Mouse (Mus musculus) embryonic facial prominence, embryonic 14.5 days (tissue): Measurements from ENCODE around the gene Ldb1. TPM values are rescaled to one million over a fixed set of nuclear protein-coding genes. Genes with fewer than 3 reads are reported as not detected.
"Not testable (repeated sequence)": the region's sequence is repeated elsewhere in the genome, so short reads cannot be mapped to it uniquely, and the experiment has no call there.

Experiments used
- ATAC-seq: fragments of 200-750 bp; cut with Nextera tagmentation; 2 replicates; pipeline ENCODE4 v1.8.0; 2017; ENCODE audit warnings: low read depth, moderate number of reproducible peaks, moderate TSS enrichment
- DNase-seq: peaks from one replicate; pipeline ENCODE4 v3.0.0-alpha.2; 2015; ENCODE audit warnings: low spot score
- H3K27ac ChIP-seq: fragments of 300-500 bp; sonication (generic); replicated peaks from 2 replicates; pipeline ENCODE4 v1.5.1; 2014; ENCODE audit warnings: low read depth, mild to moderate bottlenecking, low read length, moderate library complexity
- H3K27me3 ChIP-seq: fragments of 300-500 bp; sonication (generic); replicated peaks from 2 replicates; pipeline ENCODE4 v1.6.1; 2014; ENCODE audit warnings: low read length; ENCODE audit not compliant: control insufficient read depth, insufficient read depth
- H3K36me3 ChIP-seq: fragments of 300-500 bp; sonication (generic); 2 replicates; pipeline ENCODE4 v1.6.1; 2014; ENCODE audit warnings: low read length, mixed read lengths; ENCODE audit not compliant: control insufficient read depth, insufficient read depth
- H3K4me1 ChIP-seq: fragments of 300-500 bp; sonication (generic); 2 replicates; pipeline ENCODE4 v1.6.1; 2014; ENCODE audit warnings: antibody characterized with exemption, low read length; ENCODE audit not compliant: control insufficient read depth, insufficient read depth
- H3K4me2 ChIP-seq: fragments of 300-500 bp; sonication (generic); 2 replicates; pipeline ENCODE4 v1.6.1; 2014; ENCODE audit warnings: low read depth, mild to moderate bottlenecking, low read length, moderate library complexity, mixed read lengths
- H3K4me3 ChIP-seq: fragments of 300-500 bp; sonication (generic); 2 replicates; pipeline ENCODE4 v1.5.1; 2014; ENCODE audit warnings: low read depth, mild to moderate bottlenecking, low read length
- H3K9ac ChIP-seq: fragments of 300-500 bp; sonication (generic); 2 replicates; pipeline ENCODE4 v1.6.1; 2014; ENCODE audit warnings: low read depth, mild to moderate bottlenecking, low read length, moderate library complexity, mixed read lengths
- H3K9me3 ChIP-seq: fragments of 300-500 bp; sonication (generic); 2 replicates; pipeline ENCODE4 v1.6.1; 2016; ENCODE audit warnings: low read length; ENCODE audit not compliant: control insufficient read depth
- WGBS: fragments of 180-500 bp; shearing (Covaris S2); extraction: QIAGEN DNeasy Blood & Tissue Kit; methylation state at CpG from one replicate; pipeline ENCODE4 v1.1.7; 2014; 5-methylcytosine and 5-hydroxymethylcytosine counted together
- polyA plus RNA-seq: library from polyadenylated mRNA; unstranded; fragments of >200 nt; fragmentation: Nextera tagmentation; extraction: Ambion mirVana; gene quantifications from 2 replicates; pipeline ENCODE4 v1.2.1, GENCODE M21; 2014

Ldb1 gene
- polyA plus RNA-seq, 1 experiment from 2014 or later, result 80.6 TPM

DNA sequence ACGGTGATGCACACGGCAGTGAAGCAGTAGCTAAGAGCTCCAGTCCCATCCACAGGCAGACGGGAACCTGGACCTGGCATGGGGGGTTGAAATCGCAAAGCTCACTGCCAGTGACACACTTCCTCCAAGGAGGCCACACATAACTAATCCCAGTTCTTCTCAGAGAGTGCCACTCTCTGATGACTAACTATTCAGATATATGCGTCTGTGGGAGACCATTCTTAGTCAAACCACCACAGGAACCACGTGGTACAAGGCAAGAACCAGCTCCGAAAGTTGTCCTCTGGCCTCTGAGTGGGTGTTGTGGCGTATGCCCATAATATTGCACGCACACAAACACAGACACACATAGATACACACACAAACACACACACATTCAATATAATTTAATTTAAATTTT, 42.7 kb downstream of the Ldb1 start:
- no peak for ATAC-seq
- Histone ChIP-seq H3K4me2 (no peak overlapping the region), H3K27me3 (no peaks in the 10 kb centered on the region), H3K4me3 (no peak overlapping the region), H3K9me3 (no peaks in the 10 kb centered on the region), H3K36me3 (no peaks in the 10 kb centered on the region), H3K27ac (no peak overlapping the region), H3K4me1 (peaks cover 9% of the 10 kb centered on the region), H3K9ac (no peak overlapping the region)
- WGBS, result 80% methylated on average over 9 of the region's 9 CpGs
- DNase-seq, result no peak

DNA sequence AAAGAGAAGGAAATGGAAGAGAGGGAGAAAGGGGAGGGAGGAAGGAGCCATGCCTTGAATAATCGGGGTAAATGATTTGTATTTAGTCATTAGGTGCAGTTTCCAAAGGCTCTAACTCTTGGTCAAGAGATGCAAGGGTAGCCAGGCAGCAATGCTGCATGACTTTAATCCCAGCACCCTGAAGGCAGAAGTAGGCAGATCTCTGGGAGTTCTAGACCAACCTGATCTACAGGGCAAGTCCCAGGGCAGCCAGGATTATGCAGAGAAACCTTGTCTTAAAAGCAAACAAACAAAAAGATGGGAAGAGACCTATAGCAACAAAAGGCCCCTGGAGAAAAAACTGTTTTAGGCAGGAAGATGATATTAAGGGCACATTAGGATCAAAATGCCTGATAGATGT, 45.6 kb downstream of the Ldb1 start:
- DNase-seq, result no peak
- Histone ChIP-seq H3K4me1 (peaks cover 13% of the 10 kb centered on the region), H3K9me3 (0 out of 2 replicates have a peak, but pooled peaks cover 2% of the 10 kb centered on the region), H3K36me3 (peaks cover 8% of the 10 kb centered on the region; the same call in 1 of the 2 replicates), H3K27me3 (no peaks in the 10 kb centered on the region), H3K4me3 (no peak overlapping the region), H3K4me2 (no peak overlapping the region), H3K9ac (no peak overlapping the region), H3K27ac (no peak overlapping the region)
- ATAC-seq, result no peak
- WGBS, result 70% methylated on average over 1 of the region's 1 CpGs

DNA sequence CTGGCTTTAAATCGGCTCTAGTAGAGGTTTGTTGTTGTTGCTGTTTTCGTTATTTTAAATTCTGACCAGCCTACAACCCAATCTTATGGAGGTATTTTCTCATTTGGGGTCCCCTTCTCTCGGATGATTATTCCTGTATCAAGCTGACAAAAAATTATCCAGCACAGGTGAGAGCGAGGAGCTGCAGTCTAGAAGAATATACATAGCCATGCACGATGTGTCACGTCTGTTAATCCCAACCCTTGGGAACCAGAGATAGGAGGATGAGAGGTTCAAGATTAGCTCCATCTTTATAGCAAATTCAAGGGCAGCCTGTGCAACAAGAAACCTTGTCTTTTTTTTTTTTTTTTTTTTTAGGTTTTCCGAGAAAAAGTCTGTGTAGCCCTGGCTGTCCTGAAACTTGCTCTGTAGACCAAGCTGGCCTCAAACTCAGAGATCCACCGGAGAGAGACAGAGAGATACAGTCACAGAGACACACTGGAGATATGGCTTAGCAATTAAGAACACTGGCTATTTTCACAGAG, 46.3 kb downstream of the Ldb1 start:
- 12% methylated on average over 8 of the region's 8 CpGs for WGBS
- H3K9ac ChIP-seq, result peak overlapping the region; percentile 94
- ATAC-seq, result no peak; the same call in 1 of the 2 replicates

DNA sequence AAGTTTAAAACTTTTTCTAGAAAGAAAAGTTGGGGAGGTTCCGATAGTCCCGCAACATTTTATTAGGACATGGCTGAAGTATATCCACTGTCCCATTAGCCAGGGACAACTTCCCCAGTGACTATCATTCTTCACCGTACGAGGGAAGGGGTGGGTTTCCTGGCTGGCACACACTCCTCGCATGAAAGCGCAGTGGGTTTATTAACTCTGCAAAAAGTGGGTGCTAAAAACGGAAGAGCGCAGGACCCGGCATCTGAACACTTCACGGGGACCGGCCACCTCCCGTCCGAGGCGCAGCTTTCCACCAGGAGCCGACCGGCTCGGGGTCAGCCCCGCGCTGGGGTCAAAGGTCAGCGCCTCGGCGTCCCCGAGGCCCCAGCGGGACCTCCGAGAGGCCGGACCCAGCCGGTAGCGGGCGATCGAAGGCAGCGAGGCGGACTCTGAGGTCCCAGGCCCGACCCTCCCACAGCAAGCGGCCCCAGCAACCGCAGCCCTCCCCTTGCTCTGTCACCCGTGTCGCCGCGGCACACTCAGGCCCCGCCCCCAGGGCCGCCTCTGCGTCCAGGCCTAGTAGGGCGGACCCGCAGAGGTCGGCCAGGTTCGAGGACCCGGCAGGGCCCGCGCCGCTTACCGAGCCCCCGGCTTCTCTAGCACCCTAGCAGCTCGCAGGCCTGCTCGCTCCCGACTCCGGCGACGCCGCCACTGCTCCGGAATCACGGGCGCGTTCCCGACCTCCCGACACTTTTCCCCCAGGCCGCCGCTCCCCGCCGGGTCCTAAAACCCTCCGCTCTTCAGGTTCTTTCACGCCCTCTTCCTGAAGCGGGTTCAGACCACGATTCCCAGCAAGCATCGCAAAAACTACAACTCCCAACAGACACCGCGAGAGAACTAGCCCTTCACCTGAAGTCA, 47.0 kb downstream of the Ldb1 start, which contains the start of gene Armh3:
Armh3 (minus strand) TSS at position 704 of the 909 bp plus-strand sequence.
- H3K4me3 ChIP-seq, result peak within 1 kb of the TSS; percentile 84
- H3K36me3 ChIP-seq, result peaks cover 8% of the 10 kb centered on the region; the same call in 1 of the 2 replicates
- no peaks in the 10 kb centered on the region for H3K27me3 ChIP-seq
- H3K9me3 ChIP-seq, result 0 out of 2 replicates have a peak, but pooled peaks cover 2% of the 10 kb centered on the region
- H3K4me1 ChIP-seq, result peaks cover 7% of the 10 kb centered on the region
- H3K27ac ChIP-seq, result peak within 1 kb of the TSS; percentile 94
- WGBS, result 1% methylated on average over 44 of the region's 76 CpGs
- peak within 1 kb of the TSS; percentile 94 for H3K9ac ChIP-seq
- DNase-seq (peak; percentile 97), ATAC-seq (peak; percentile 95)
- peak within 1 kb of the TSS; percentile 55 for H3K4me2 ChIP-seq

More for the DNA sequence above, 46.3 kb downstream of the Ldb1 start:
- Histone ChIP-seq H3K36me3 (peaks cover 8% of the 10 kb centered on the region; the same call in 1 of the 2 replicates), H3K27me3 (no peaks in the 10 kb centered on the region), H3K27ac (no peak overlapping the region; the same call in 1 of the 2 replicates), H3K9me3 (0 out of 2 replicates have a peak, but pooled peaks cover 2% of the 10 kb centered on the region), H3K4me3 (peak overlapping the region; percentile 84), H3K4me2 (peak overlapping the region; percentile 55), H3K4me1 (peaks cover 7% of the 10 kb centered on the region)
- DNase-seq, result no peak

DNA sequence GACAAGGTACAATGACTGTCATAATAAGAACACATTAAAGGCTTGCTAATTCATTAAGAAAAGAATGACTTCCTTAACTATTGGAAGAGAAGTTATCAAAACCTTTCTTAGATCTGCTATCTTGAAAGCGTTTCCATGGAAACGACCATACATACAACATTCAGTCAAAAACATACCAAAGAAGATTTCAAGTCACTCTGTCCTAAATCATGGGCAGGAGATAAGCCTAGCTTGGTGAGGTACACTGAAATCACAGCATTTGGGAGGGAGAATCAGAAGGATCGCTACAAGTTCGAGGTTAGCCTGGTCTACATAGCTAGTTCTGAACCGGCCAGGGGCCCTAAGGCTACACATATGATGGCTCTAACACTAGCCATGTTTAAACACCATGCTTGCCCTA, 47.6 kb downstream of the Ldb1 start:
- H3K4me3 ChIP-seq, result peak overlapping the region; percentile 84
- 0 out of 2 replicates have a peak, but pooled peaks cover 2% of the 10 kb centered on the region for H3K9me3 ChIP-seq
- DNase-seq (no peak), ATAC-seq (no peak)
- H3K27me3 ChIP-seq, result no peaks in the 10 kb centered on the region
- WGBS, result 57% methylated on average over 5 of the region's 5 CpGs
- peaks cover 8% of the 10 kb centered on the region; the same call in 1 of the 2 replicates for H3K36me3 ChIP-seq
- peaks cover 7% of the 10 kb centered on the region for H3K4me1 ChIP-seq
- H3K4me2 ChIP-seq, result peak overlapping the region; percentile 55
- H3K9ac ChIP-seq, result peak overlapping the region; percentile 94
- H3K27ac ChIP-seq, result peak overlapping the region; percentile 94

DNA sequence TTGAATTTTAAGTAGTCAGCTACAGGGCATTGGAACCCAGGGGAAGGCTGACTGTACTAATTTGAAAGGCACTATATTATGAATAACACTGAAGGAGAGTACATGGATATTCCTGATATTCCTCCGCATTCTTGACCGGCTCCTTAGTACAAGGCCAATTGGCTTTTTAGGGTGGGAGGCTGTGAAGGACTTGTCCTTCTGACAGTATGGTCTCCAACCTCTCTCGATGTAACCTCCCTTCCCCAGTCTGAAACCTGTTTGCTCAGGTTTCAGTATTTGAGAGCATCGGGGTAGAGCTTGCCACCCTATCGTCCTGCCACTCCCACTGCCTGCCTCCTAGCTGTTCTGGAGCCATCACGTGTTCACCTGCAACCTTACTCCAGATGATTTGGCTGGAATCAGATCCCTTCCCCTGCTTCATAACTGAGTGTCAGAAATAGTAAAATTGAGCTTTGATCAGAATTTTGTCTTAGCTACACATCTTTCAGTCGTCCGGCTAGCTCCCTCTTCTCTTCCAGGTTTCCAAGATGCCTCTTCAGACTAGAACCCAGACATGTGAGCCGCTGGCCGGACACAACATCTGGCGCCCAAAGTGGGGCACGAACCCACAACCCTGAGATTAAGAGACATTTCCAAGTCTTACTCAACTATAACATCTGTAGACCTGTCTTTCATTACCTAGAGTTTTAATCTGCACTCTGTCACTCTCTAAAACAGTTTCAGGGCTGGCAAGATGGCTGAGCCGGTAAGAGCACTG, 50.9 kb downstream of the Ldb1 start:
- H3K36me3 ChIP-seq, result peaks cover 8% of the 10 kb centered on the region; the same call in 1 of the 2 replicates
- H3K27me3 ChIP-seq, result no peaks in the 10 kb centered on the region
- ATAC-seq (no peak), DNase-seq (no peak)
- 93% methylated on average over 13 of the region's 13 CpGs for WGBS
- no peak overlapping the region for H3K27ac ChIP-seq
- H3K9ac ChIP-seq, result no peak overlapping the region
- peaks cover 7% of the 10 kb centered on the region for H3K4me1 ChIP-seq
- H3K4me3 ChIP-seq, result no peak overlapping the region
- 0 out of 2 replicates have a peak, but pooled peaks cover 2% of the 10 kb centered on the region for H3K9me3 ChIP-seq
- no peak overlapping the region for H3K4me2 ChIP-seq

DNA sequence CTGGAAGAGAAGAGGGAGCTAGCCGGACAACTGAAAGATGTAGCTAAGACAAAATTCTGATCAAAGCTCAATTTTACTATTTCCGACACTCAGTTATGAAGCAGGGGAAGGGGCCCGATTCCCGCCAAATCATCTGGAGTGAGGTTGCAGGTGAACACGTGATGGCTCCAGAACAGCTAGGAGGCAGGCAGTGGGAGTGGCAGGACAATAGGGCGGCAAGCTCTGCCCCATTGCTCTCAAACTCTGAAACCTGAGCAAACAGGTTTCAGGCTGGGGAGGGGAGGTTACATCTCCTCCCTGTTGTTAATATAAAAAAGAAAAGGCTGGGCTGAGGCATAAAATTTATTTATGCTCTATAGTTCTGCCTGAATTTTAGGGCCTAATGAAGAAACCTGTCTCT, 51.6 kb downstream of the Ldb1 start:
- not testable (repeated sequence) for H3K4me1 ChIP-seq, H3K9me3 ChIP-seq, H3K4me2 ChIP-seq, ATAC-seq, H3K9ac ChIP-seq, H3K36me3 ChIP-seq, DNase-seq, H3K27me3 ChIP-seq, H3K4me3 ChIP-seq, H3K27ac ChIP-seq
- 82% methylated on average over 6 of the region's 6 CpGs for WGBS

DNA sequence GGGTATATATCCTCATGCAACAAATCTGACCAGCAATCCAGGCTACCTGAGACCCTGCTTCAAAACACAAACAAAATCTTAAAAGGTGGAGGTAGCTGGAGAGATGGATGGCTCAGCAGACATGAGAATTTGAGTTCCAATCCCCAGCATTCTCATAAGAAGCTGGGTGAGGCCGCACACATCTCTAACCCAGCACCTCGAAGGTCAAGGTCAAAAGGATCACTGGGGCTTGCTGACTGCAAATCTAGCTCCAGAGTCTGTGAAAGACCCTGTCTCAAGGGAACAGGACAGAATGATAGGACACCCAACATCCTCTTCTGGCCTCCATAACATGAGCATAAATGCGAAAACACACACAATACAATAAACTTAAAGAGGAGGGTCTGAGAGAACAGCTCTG, 53.8 kb downstream of the Ldb1 start:
- DNase-seq, result no peak
- no peaks in the 10 kb centered on the region for H3K4me1 ChIP-seq
- no peak overlapping the region for H3K27ac ChIP-seq
- no peaks in the 10 kb centered on the region for H3K27me3 ChIP-seq
- WGBS, result 90% methylated on average over 3 of the region's 3 CpGs
- H3K4me2 ChIP-seq, result no peak overlapping the region
- no peak overlapping the region for H3K4me3 ChIP-seq
- no peak overlapping the region for H3K9ac ChIP-seq
- ATAC-seq, result no peak
- H3K36me3 ChIP-seq, result peaks cover 13% of the 10 kb centered on the region; the same call in 1 of the 2 replicates
- H3K9me3 ChIP-seq, result 0 out of 2 replicates have a peak, but pooled peaks cover 2% of the 10 kb centered on the region
